Mouse (Mus musculus) heart, embryonic 15.5 days (tissue): ENCODE measurements around the gene Kcnab3. TPM values are rescaled to one million over a fixed set of nuclear protein-coding genes. Genes with fewer than 3 reads are reported as not detected.

Experiments used
- ATAC-seq: fragments of 200-750 bp; cut with Nextera tagmentation; replicated peaks from 2 replicates; pipeline ENCODE4 v1.8.0; 2017; ENCODE audit warnings: low read depth, moderate TSS enrichment; ENCODE audit not compliant: insufficient number of reproducible peaks, insufficient read depth, low FRiP score
- H3K27ac ChIP-seq: fragments of 300-500 bp; sonication (generic); 2 replicates; pipeline ENCODE4 v1.5.1; 2015; ENCODE audit warnings: mild to moderate bottlenecking, inconsistent platforms
- H3K27me3 ChIP-seq: fragments of 300-500 bp; sonication (generic); 2 replicates; pipeline ENCODE4 v1.6.1; 2015; ENCODE audit warnings: inconsistent platforms
- H3K36me3 ChIP-seq: fragments of 300-500 bp; sonication (generic); 2 replicates; pipeline ENCODE4 v1.6.1; 2015; ENCODE audit warnings: mild to moderate bottlenecking, inconsistent platforms
- H3K4me1 ChIP-seq: fragments of 300-500 bp; sonication (generic); replicated peaks from 2 replicates; pipeline ENCODE4 v1.6.1; 2015; ENCODE audit warnings: inconsistent platforms
- H3K4me2 ChIP-seq: fragments of 300-500 bp; sonication (generic); 2 replicates; pipeline ENCODE4 v1.6.1; 2015; ENCODE audit warnings: inconsistent platforms, mild to moderate bottlenecking, moderate library complexity
- H3K4me3 ChIP-seq: fragments of 300-500 bp; sonication (generic); 2 replicates; pipeline ENCODE4 v1.5.1; 2015; ENCODE audit warnings: mild to moderate bottlenecking, inconsistent platforms
- H3K9ac ChIP-seq: fragments of 300-500 bp; sonication (generic); 2 replicates; pipeline ENCODE4 v1.6.1; 2015; ENCODE audit warnings: mild to moderate bottlenecking, inconsistent platforms
- H3K9me3 ChIP-seq: fragments of 300-500 bp; sonication (generic); replicated peaks from 2 replicates; pipeline ENCODE4 v1.6.1; 2016; ENCODE audit warnings: inconsistent platforms
- WGBS: fragments of 180-500 bp; shearing (Covaris S2); methylation state at CpG from one replicate; pipeline ENCODE4 v1.1.7; 2015; ENCODE audit warnings: mixed read lengths; 5-methylcytosine and 5-hydroxymethylcytosine counted together
- polyA plus RNA-seq: library from polyadenylated mRNA; unstranded; fragments of >200 nt; fragmentation: Nextera tagmentation; extraction: Ambion mirVana; gene quantifications from 2 replicates; pipeline ENCODE4 v1.2.1, GENCODE M21; 2015

Kcnab3 gene
- polyA plus RNA-seq, 1 experiment from 2014 or later = 0.77 TPM

DNA sequence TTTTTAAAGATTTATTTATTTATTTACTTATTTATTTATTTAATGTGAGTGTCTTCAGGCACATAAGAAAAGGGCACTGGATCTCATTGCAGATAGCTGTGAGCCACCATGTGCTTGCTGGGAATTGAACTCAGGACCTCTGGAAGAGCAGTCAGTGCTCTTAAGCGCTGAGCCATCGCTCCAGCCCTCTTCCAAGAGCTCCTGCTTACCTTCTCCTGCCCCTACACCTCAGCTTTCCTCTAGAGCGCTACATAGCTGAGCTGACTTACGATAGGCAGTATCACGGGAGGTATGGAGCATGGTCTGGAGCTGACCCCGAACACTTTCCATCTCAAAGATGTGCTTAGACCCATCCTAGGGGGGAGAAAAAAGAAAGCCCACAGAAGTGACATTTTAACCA lies 4.5 kb upstream of the Kcnab3 start:
- H3K4me2 ChIP-seq = peak overlapping the region; percentile 72; the same call in 1 of the 2 replicates
- ATAC-seq = no peak
- 0 out of 2 replicates have a peak overlapping the region, but pooled peaks have one; percentile 9 for H3K9ac ChIP-seq

DNA sequence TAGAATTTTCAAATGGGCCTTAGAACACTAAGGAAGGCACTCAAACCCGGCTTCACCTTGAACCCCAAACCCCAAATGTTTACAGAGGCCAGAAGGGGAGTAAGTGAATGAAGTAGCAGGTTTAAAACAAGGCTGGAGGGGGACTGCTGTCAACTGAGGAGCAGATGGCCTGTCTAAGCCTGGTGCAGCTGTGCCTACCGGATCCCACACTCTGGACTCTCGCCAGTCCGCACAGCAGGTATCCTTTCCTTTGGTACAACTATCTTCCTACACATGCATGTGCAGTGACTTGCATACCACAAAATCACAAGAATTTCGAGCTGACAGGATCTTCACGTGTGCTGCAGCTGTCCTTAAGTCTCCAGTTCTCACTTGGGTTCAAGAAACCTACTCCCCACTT lies 4.0 kb upstream of the Kcnab3 start:
- ATAC-seq = no peak
- H3K27me3 ChIP-seq = peaks cover 7% of the 10 kb centered on the region
- peaks cover 25% of the 10 kb centered on the region for H3K36me3 ChIP-seq
- 73% methylated on average over 6 of the region's 6 CpGs for WGBS
- no peaks in the 10 kb centered on the region for H3K9me3 ChIP-seq
- no peak overlapping the region for H3K27ac ChIP-seq
- peak overlapping the region; percentile 72 for H3K4me2 ChIP-seq
- peak overlapping the region; percentile 62; the same call in 1 of the 2 replicates for H3K4me3 ChIP-seq
- 0 out of 2 replicates have a peak overlapping the region, but pooled peaks have one; percentile 85 for H3K9ac ChIP-seq
- H3K4me1 ChIP-seq = peaks cover 39% of the 10 kb centered on the region

More for the DNA sequence above, 4.5 kb upstream of the Kcnab3 start:
- Histone ChIP-seq H3K4me1 (peaks cover 36% of the 10 kb centered on the region), H3K36me3 (peaks cover 25% of the 10 kb centered on the region), H3K4me3 (no peak overlapping the region), H3K27me3 (peaks cover 2% of the 10 kb centered on the region), H3K27ac (no peak overlapping the region), H3K9me3 (no peaks in the 10 kb centered on the region)
- WGBS = 95% methylated on average over 6 of the region's 6 CpGs

- no peaks in the 10 kb centered on the region for H3K9me3 ChIP-seq
- ATAC-seq = no peak
- peak overlapping the region; percentile 72 for H3K4me2 ChIP-seq
- 20% methylated on average over 18 of the region's 18 CpGs for WGBS
- peaks cover 20% of the 10 kb centered on the region for H3K36me3 ChIP-seq
- H3K9ac ChIP-seq = peak overlapping the region; percentile 85
- H3K27me3 ChIP-seq = peaks cover 15% of the 10 kb centered on the region
- H3K4me3 ChIP-seq = peak overlapping the region; percentile 62
- H3K4me1 ChIP-seq = peaks cover 39% of the 10 kb centered on the region
- H3K27ac ChIP-seq = peak overlapping the region; percentile 89
These were observed 3.2 kb upstream of the Kcnab3 start for GRCm38 (mm10) chr11:69322693-69323471.

- Histone ChIP-seq H3K27me3 (peaks cover 23% of the 10 kb centered on the region), H3K4me1 (peaks cover 39% of the 10 kb centered on the region), H3K27ac (peak within 1 kb of the TSS; percentile 89), H3K9ac (peak within 1 kb of the TSS; percentile 85), H3K36me3 (peaks cover 12% of the 10 kb centered on the region; the same call in 1 of the 2 replicates), H3K4me2 (peak within 1 kb of the TSS; percentile 72), H3K9me3 (no peaks in the 10 kb centered on the region), H3K4me3 (peak within 1 kb of the TSS; percentile 62)
- peak; percentile 96 for ATAC-seq
- under 1% methylated on average over 30 of the region's 30 CpGs for WGBS
These were observed 2.4 kb upstream of the Kcnab3 start, which contains the start of the genes Cntrob and Trappc1 for GRCm38 (mm10) chr11:69323667-69324111. Gene Cntrob, minus strand, starts transcription at chr11:69323775. Gene Trappc1, plus strand, starts transcription at chr11:69323980.

DNA sequence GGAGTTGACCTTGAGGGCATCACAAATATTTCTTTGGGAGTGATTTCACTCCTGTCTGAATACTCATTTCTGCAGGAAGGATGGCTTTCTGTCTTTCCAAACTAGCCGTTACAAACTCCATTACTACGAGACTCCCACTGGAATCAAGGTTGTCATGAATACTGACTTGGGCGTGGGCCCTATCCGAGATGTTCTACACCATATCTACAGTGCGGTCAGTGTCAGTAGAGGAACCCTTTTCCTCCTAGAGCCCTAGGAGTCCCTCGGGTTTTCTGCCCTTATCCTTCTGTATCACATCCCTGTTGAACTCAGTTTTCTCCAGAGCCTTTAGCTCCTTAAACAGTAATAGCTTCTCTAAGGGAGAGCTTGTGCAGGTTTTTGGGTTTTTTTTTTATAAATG lies 1.3 kb upstream of the Kcnab3 start:
- peaks cover 32% of the 10 kb centered on the region for H3K27me3 ChIP-seq
- H3K36me3 ChIP-seq = peaks cover 1% of the 10 kb centered on the region; the same call in 1 of the 2 replicates
- peak overlapping the region; percentile 64; the same call in 1 of the 2 replicates for H3K9ac ChIP-seq
- peak overlapping the region; percentile 62 for H3K4me3 ChIP-seq
- peaks cover 39% of the 10 kb centered on the region for H3K4me1 ChIP-seq
- 75% methylated on average over 6 of the region's 6 CpGs for WGBS
- H3K9me3 ChIP-seq = no peaks in the 10 kb centered on the region
- H3K4me2 ChIP-seq = peak overlapping the region; percentile 72
- H3K27ac ChIP-seq = peak overlapping the region; percentile 63; the same call in 1 of the 2 replicates
- ATAC-seq = no peak

DNA sequence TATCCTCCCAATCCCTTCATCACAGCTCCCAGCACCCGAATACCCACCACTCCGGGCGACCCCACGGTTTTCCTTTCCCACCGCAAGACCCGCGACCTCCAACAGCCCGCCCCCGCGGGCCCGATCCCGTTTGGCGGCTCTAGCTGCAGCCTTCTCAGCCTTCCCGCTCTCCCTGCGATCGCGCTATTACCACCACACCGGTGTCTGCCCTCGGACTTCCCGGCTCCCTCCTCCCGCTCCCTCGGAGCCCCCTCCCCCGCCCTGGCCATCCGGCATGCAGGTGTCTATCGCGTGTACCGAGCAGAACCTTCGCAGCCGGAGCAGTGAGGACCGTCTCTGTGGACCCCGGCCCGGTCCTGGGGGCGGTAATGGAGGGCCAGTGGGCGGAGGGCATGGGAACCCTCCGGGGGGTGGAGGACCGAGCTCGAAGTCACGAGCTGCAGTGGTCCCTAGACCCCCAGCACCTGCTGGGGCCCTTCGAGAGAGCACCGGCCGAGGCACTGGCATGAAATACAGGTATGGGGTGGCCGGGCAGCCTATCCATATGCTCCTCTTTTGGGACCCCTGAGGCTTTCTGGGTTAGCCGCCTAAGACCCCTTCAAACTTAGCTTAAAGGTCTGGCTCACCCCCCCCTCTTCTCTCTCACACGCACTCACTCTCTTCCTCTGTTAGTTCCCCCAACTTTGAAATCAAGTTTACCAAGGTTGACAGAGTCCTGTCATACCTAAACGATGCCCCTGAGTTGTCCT lies 524 bp downstream of the Kcnab3 start:
- Histone ChIP-seq H3K27ac (peak overlapping the region; percentile 42; the same call in 1 of the 2 replicates), H3K4me2 (peak overlapping the region; percentile 96), H3K4me3 (peak overlapping the region; percentile 57), H3K9ac (peak overlapping the region; percentile 64), H3K36me3 (no peaks in the 10 kb centered on the region), H3K9me3 (no peaks in the 10 kb centered on the region), H3K4me1 (peaks cover 46% of the 10 kb centered on the region), H3K27me3 (peaks cover 32% of the 10 kb centered on the region)
- no peak for ATAC-seq
- 2% methylated on average over 45 of the region's 45 CpGs for WGBS

DNA sequence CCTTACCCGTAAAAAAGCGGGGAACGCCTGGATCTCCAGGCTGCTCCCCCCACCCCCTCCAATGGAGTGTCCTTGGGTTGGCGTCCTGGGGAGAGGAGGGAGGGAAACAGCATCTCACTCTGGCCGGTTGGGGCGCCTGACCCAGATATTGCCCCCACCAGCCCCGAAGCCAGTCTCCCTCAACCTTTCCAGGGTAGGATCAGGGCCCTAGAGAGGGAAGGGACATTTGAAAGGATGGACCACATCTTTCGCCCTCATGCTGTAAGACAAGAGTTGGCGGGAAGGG lies 1.0 kb downstream of the Kcnab3 start:
- peak overlapping the region; percentile 96 for H3K4me2 ChIP-seq
- ATAC-seq = no peak
- peak overlapping the region; percentile 57 for H3K4me3 ChIP-seq
- no peaks in the 10 kb centered on the region for H3K9me3 ChIP-seq
- peaks cover 32% of the 10 kb centered on the region for H3K27me3 ChIP-seq
- no peaks in the 10 kb centered on the region for H3K36me3 ChIP-seq
- peak overlapping the region; percentile 64; the same call in 1 of the 2 replicates for H3K9ac ChIP-seq
- H3K4me1 ChIP-seq = peaks cover 46% of the 10 kb centered on the region
- no peak overlapping the region for H3K27ac ChIP-seq
- WGBS = 12% methylated on average over 9 of the region's 9 CpGs

GRCm38 (mm10) chr11:69327648-69328047 lies 1.6 kb downstream of the Kcnab3 start:
- Histone ChIP-seq H3K36me3 (no peaks in the 10 kb centered on the region), H3K27me3 (peaks cover 32% of the 10 kb centered on the region), H3K9ac (no peak overlapping the region), H3K4me3 (no peak overlapping the region), H3K27ac (no peak overlapping the region), H3K4me1 (peaks cover 44% of the 10 kb centered on the region), H3K4me2 (no peak overlapping the region), H3K9me3 (no peaks in the 10 kb centered on the region)
- ATAC-seq = no peak
- WGBS = 37% methylated on average over 6 of the region's 6 CpGs

GRCm38 (mm10) chr11:69328517-69328916 lies 2.5 kb downstream of the Kcnab3 start:
- ATAC-seq = no peak
- Histone ChIP-seq H3K4me3 (no peak overlapping the region), H3K4me1 (peaks cover 39% of the 10 kb centered on the region), H3K36me3 (no peaks in the 10 kb centered on the region), H3K9me3 (no peaks in the 10 kb centered on the region), H3K27me3 (peaks cover 32% of the 10 kb centered on the region), H3K9ac (no peak overlapping the region), H3K4me2 (no peak overlapping the region), H3K27ac (no peak overlapping the region)
- WGBS = 86% methylated on average over 6 of the region's 6 CpGs

GRCm38 (mm10) chr11:69331152-69331551 lies 5.1 kb downstream of the Kcnab3 start:
- Histone ChIP-seq H3K9me3 (no peaks in the 10 kb centered on the region), H3K9ac (no peak overlapping the region), H3K4me2 (peak overlapping the region; percentile 69; the same call in 1 of the 2 replicates), H3K27ac (no peak overlapping the region), H3K4me1 (peaks cover 22% of the 10 kb centered on the region), H3K36me3 (no peaks in the 10 kb centered on the region), H3K4me3 (peak overlapping the region; percentile 62; the same call in 1 of the 2 replicates), H3K27me3 (peaks cover 32% of the 10 kb centered on the region)
- ATAC-seq = no peak
- 91% methylated on average over 6 of the region's 6 CpGs for WGBS

DNA sequence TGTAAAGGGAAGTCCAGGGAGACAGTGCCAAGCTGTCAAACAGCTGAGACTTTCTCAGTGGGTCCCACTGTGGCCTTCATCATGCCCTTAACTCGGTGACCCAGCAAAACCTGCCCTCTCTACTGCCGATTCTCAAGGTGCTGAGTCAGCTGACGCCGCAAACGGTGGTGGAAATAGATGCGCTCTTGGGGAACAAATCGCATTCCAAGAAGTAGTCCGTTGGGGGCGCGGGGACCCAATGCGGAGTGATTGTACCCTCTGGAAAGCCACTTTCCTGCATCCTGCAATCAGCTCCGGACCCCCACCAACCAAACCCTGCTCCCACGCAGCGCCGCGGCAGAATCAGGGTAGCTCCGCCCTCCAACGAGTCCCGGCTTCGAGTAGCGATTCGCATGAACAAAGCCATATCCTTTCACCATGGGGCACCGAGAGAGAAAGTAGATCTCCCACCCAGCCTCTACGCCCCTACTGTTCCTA lies 5.9 kb downstream of the Kcnab3 start:
- H3K9ac ChIP-seq = peak overlapping the region; percentile 64
- peak overlapping the region; percentile 62 for H3K4me3 ChIP-seq
- peak; percentile 47; the same call in 1 of the 2 replicates for ATAC-seq
- H3K4me2 ChIP-seq = peak overlapping the region; percentile 69
- under 1% methylated on average over 24 of the region's 24 CpGs for WGBS
- H3K4me1 ChIP-seq = peaks cover 14% of the 10 kb centered on the region
- no peaks in the 10 kb centered on the region for H3K36me3 ChIP-seq
- no peaks in the 10 kb centered on the region for H3K9me3 ChIP-seq
- peaks cover 26% of the 10 kb centered on the region for H3K27me3 ChIP-seq
- H3K27ac ChIP-seq = no peak overlapping the region
